Mouse (Mus musculus): ENCODE results near the gene Kng2. TPM values are rescaled to one million over a fixed set of nuclear protein-coding genes. Genes with fewer than 3 reads are reported as not detected.
"Not testable (repeated sequence)": the region's sequence is repeated elsewhere in the genome, so short reads cannot be mapped to it uniquely, and the experiment has no call there.

Gene Kng2
- polyA plus RNA-seq, 1 experiment from 2014 or later: 0.95 TPM

GRCm38 (mm10) chr16:22953069-22953468 lies 76.2 kb downstream of the Kng2 start:
- H3K9me3 ChIP-seq: no peaks in the 10 kb centered on the region
- no peaks in the 10 kb centered on the region for H3K27me3 ChIP-seq
- WGBS: 34% methylated on average over 4 of the region's 4 CpGs
- H3K9ac ChIP-seq: no peak overlapping the region
- no peak overlapping the region for H3K4me2 ChIP-seq
- no peak for ATAC-seq (ENCODE audit: low read depth)
- peaks cover 11% of the 10 kb centered on the region for H3K4me1 ChIP-seq (replicated peaks)
- H3K4me3 ChIP-seq: no peak overlapping the region
- no peaks in the 10 kb centered on the region for H3K36me3 ChIP-seq
- H3K27ac ChIP-seq (replicated peaks): no peak overlapping the region

- Histone ChIP-seq H3K4me2 (no peak within 1 kb of the TSS), H3K9me3 (no peaks in the 10 kb centered on the region), H3K27me3 (no peaks in the 10 kb centered on the region), H3K27ac (replicated peaks) (no peak within 1 kb of the TSS), H3K9ac (no peak within 1 kb of the TSS), H3K4me3 (no peak within 1 kb of the TSS), H3K36me3 (no peaks in the 10 kb centered on the region), H3K4me1 (replicated peaks) (peaks cover 8% of the 10 kb centered on the region)
- 94% methylated on average over 6 of the region's 6 CpGs for WGBS
- no peak for ATAC-seq (ENCODE audit: low read depth)
Measured at GRCm38 (mm10) chr16:22950840-22951395, 78.4 kb downstream of the Kng2 start, which contains the start of gene Hrg. Gene Hrg (plus strand): TSS chr16:22951072.

- ATAC-seq (ENCODE audit: low read depth): no peak
- Histone ChIP-seq H3K27ac (replicated peaks) (no peak overlapping the region), H3K4me1 (replicated peaks) (no peaks in the 10 kb centered on the region), H3K4me2 (no peak overlapping the region), H3K9me3 (no peaks in the 10 kb centered on the region), H3K9ac (no peak overlapping the region), H3K4me3 (no peak overlapping the region), H3K36me3 (no peaks in the 10 kb centered on the region), H3K27me3 (no peaks in the 10 kb centered on the region)
- WGBS: 77% methylated on average over 2 of the region's 2 CpGs
Measured at GRCm38 (mm10) chr16:22947371-22947770, 81.9 kb downstream of the Kng2 start.

- H3K27ac ChIP-seq (replicated peaks); H3K4me3 ChIP-seq; H3K9ac ChIP-seq; H3K4me1 ChIP-seq (replicated peaks); H3K4me2 ChIP-seq; H3K27me3 ChIP-seq; ATAC-seq (ENCODE audit: low read depth); H3K36me3 ChIP-seq; H3K9me3 ChIP-seq: not testable (repeated sequence)
Measured at GRCm38 (mm10) chr16:22941825-22942476, 87.3 kb downstream of the Kng2 start.

GRCm38 (mm10) chr16:22939120-22939695 lies 90.1 kb downstream of the Kng2 start:
- Histone ChIP-seq H3K4me3 (no peak overlapping the region), H3K9ac (no peak overlapping the region), H3K4me2 (no peak overlapping the region), H3K27ac (replicated peaks) (no peak overlapping the region), H3K9me3 (0 out of 2 replicates have a peak, but pooled peaks cover 6% of the 10 kb centered on the region), H3K36me3 (no peaks in the 10 kb centered on the region), H3K4me1 (replicated peaks) (no peaks in the 10 kb centered on the region), H3K27me3 (no peaks in the 10 kb centered on the region)
- 79% methylated on average over 8 of the region's 8 CpGs for WGBS
- no peak for ATAC-seq (ENCODE audit: low read depth)

GRCm38 (mm10) chr16:22938541-22938940 lies 90.7 kb downstream of the Kng2 start:
- ATAC-seq (ENCODE audit: low read depth): no peak
- Histone ChIP-seq H3K4me1 (replicated peaks) (no peaks in the 10 kb centered on the region), H3K27me3 (no peaks in the 10 kb centered on the region), H3K27ac (replicated peaks) (no peak overlapping the region), H3K9ac (no peak overlapping the region), H3K36me3 (no peaks in the 10 kb centered on the region), H3K4me2 (no peak overlapping the region), H3K9me3 (0 out of 2 replicates have a peak, but pooled peaks cover 6% of the 10 kb centered on the region), H3K4me3 (no peak overlapping the region)
- 82% methylated on average over 2 of the region's 2 CpGs for WGBS

GRCm38 (mm10) chr16:22937631-22938030 lies 91.7 kb downstream of the Kng2 start:
- WGBS: 90% methylated on average over 12 of the region's 12 CpGs
- Histone ChIP-seq H3K4me2 (no peak overlapping the region), H3K27me3 (no peaks in the 10 kb centered on the region), H3K27ac (replicated peaks) (no peak overlapping the region), H3K9ac (no peak overlapping the region), H3K9me3 (0 out of 2 replicates have a peak, but pooled peaks cover 6% of the 10 kb centered on the region), H3K4me3 (no peak overlapping the region), H3K36me3 (no peaks in the 10 kb centered on the region), H3K4me1 (replicated peaks) (no peaks in the 10 kb centered on the region)
- no peak for ATAC-seq (ENCODE audit: low read depth)

Other genes starting within 250 kb of the Kng2 start
- not detected in 2 replicates for gene Crygs, start 217.9 kb downstream of the Kng2 start, polyA plus RNA-seq (2015; fragmentation: Nextera tagmentation; extraction: Ambion mirVana)
- 22.9 and 25.8 TPM in 2 replicates for gene Tbccd1, start 171.8 kb downstream of the Kng2 start, polyA plus RNA-seq (2015; fragmentation: Nextera tagmentation; extraction: Ambion mirVana)
- 110 and 118 TPM in 2 replicates for gene Dnajb11, start 171.6 kb downstream of the Kng2 start, polyA plus RNA-seq (2015; fragmentation: Nextera tagmentation; extraction: Ambion mirVana)
- 0.50 and 0.61 TPM in 2 replicates for gene Ahsg, start 138.2 kb downstream of the Kng2 start, polyA plus RNA-seq (2015; fragmentation: Nextera tagmentation; extraction: Ambion mirVana)
- gene Fetub, start 111.1 kb downstream of the Kng2 start, polyA plus RNA-seq (2015; fragmentation: Nextera tagmentation; extraction: Ambion mirVana): not detected in 2 replicates
- gene Hrg, start 78.4 kb downstream of the Kng2 start, polyA plus RNA-seq (2015; fragmentation: Nextera tagmentation; extraction: Ambion mirVana): 0.25 TPM in 1 of 2 replicates, not detected in the other
- gene Kng1, start 28.4 kb upstream of the Kng2 start, polyA plus RNA-seq (2015; fragmentation: Nextera tagmentation; extraction: Ambion mirVana): 0.29 TPM in 1 of 2 replicates, not detected in the other
- 333 and 342 TPM in 2 replicates for gene Eif4a2, start 78.0 kb upstream of the Kng2 start, polyA plus RNA-seq (2015; fragmentation: Nextera tagmentation; extraction: Ambion mirVana)
- gene Rfc4, start 98.3 kb upstream of the Kng2 start, polyA plus RNA-seq (2015; fragmentation: Nextera tagmentation; extraction: Ambion mirVana): 47.1 and 49.7 TPM in 2 replicates
- not detected in 2 replicates for gene Adipoq, start 117.1 kb upstream of the Kng2 start, polyA plus RNA-seq (2015; fragmentation: Nextera tagmentation; extraction: Ambion mirVana)
- 34.7 and 40.6 TPM in 2 replicates for gene St6gal1, start 195.3 kb upstream of the Kng2 start, polyA plus RNA-seq (2015; fragmentation: Nextera tagmentation; extraction: Ambion mirVana)

Measured in neural tube, embryonic 13.5 days (tissue).